Mouse (Mus musculus) neural tube, embryonic 13.5 days (tissue): ENCODE data around the gene Lias. TPM values are rescaled to one million over a fixed set of nuclear protein-coding genes. Genes with fewer than 3 reads are reported as not detected.

ENCODE experiments used
- ATAC-seq: fragments of 200-750 bp; cut with Nextera tagmentation; 2 replicates; pipeline ENCODE4 v1.8.0; 2017; ENCODE audit warnings: low read depth, mild to moderate bottlenecking, moderate TSS enrichment, moderate library complexity
- H3K27ac ChIP-seq: fragments of 300-500 bp; sonication (generic); replicated peaks from 2 replicates; pipeline ENCODE4 v1.5.1; 2015; ENCODE audit warnings: moderate library complexity, mild to moderate bottlenecking, inconsistent platforms
- H3K27me3 ChIP-seq: fragments of 300-500 bp; sonication (generic); 2 replicates; pipeline ENCODE4 v1.6.1; 2015; ENCODE audit warnings: mild to moderate bottlenecking, inconsistent platforms
- H3K36me3 ChIP-seq: fragments of 300-500 bp; sonication (generic); 2 replicates; pipeline ENCODE4 v1.6.1; 2015; ENCODE audit warnings: mild to moderate bottlenecking, inconsistent platforms
- H3K4me1 ChIP-seq: fragments of 300-500 bp; sonication (generic); replicated peaks from 2 replicates; pipeline ENCODE4 v1.6.1; 2015; ENCODE audit warnings: inconsistent platforms
- H3K4me2 ChIP-seq: fragments of 300-500 bp; sonication (generic); 2 replicates; pipeline ENCODE4 v1.6.1; 2015; ENCODE audit warnings: inconsistent platforms, mild to moderate bottlenecking, moderate library complexity
- H3K4me3 ChIP-seq: fragments of 300-500 bp; sonication (generic); 2 replicates; pipeline ENCODE4 v1.5.1; 2015; ENCODE audit warnings: mild to moderate bottlenecking, inconsistent platforms
- H3K9ac ChIP-seq: fragments of 300-500 bp; sonication (generic); 2 replicates; pipeline ENCODE4 v1.6.1; 2015; ENCODE audit warnings: moderate library complexity, mild to moderate bottlenecking, inconsistent platforms
- H3K9me3 ChIP-seq: fragments of 300-500 bp; sonication (generic); 2 replicates; pipeline ENCODE4 v1.6.1; 2016; ENCODE audit warnings: inconsistent platforms
- WGBS: fragments of 180-500 bp; shearing (Covaris S2); methylation state at CpG from one replicate; pipeline ENCODE4 v1.1.7; 2015; 5-methylcytosine and 5-hydroxymethylcytosine counted together
- polyA plus RNA-seq: library from polyadenylated mRNA; unstranded; fragments of >200 nt; fragmentation: Nextera tagmentation; extraction: Ambion mirVana; gene quantifications from 2 replicates; pipeline ENCODE4 v1.2.1, GENCODE M21; 2015

Gene Lias
- polyA plus RNA-seq, 1 experiment from 2014 or later, result 63.3 TPM

- Histone ChIP-seq H3K4me2 (no peak overlapping the region), H3K9me3 (no peaks in the 10 kb centered on the region), H3K27ac (no peak overlapping the region), H3K4me1 (no peaks in the 10 kb centered on the region), H3K27me3 (no peaks in the 10 kb centered on the region), H3K9ac (no peak overlapping the region), H3K4me3 (no peak overlapping the region), H3K36me3 (peaks cover 24% of the 10 kb centered on the region)
- whole genome bisulfite sequencing, result 71% methylated on average over 5 of the region's 5 CpGs
- ATAC-seq, result no peak
These were observed 66.5 kb downstream of the Lias start for GRCm38 (mm10) chr5:65457846-65458245.

- WGBS, result 93% methylated on average over 3 of the region's 3 CpGs
- Histone ChIP-seq H3K27ac (no peak overlapping the region), H3K4me2 (no peak overlapping the region), H3K27me3 (no peaks in the 10 kb centered on the region), H3K4me1 (no peaks in the 10 kb centered on the region), H3K36me3 (peaks cover 23% of the 10 kb centered on the region), H3K4me3 (no peak overlapping the region), H3K9ac (no peak overlapping the region), H3K9me3 (no peaks in the 10 kb centered on the region)
- no peak for ATAC-seq
These were observed 68.2 kb downstream of the Lias start for GRCm38 (mm10) chr5:65459454-65459853.

Other genes with a start within 250 kb of the Lias start
- 10.6 and 12.4 TPM in 2 replicates for gene Wdr19, start 191.8 kb upstream of the Lias start, polyA plus RNA-seq
- gene Rfc1, start 55.8 kb upstream of the Lias start, polyA plus RNA-seq, result 37.6 and 47.2 TPM in 2 replicates
- 0.13 and 0.18 TPM in 2 replicates for gene Klb, start 43.2 kb upstream of the Lias start, polyA plus RNA-seq
- 632 and 651 TPM in 2 replicates for gene Rpl9, start 53 bp upstream of the Lias start, polyA plus RNA-seq
- 47.1 and 56.8 TPM in 2 replicates for gene Ugdh, start 44.5 kb downstream of the Lias start, polyA plus RNA-seq
- gene Gm43552, start 101.3 kb downstream of the Lias start, polyA plus RNA-seq, result not detected in 2 replicates
- 185 and 191 TPM in 2 replicates for gene Smim14, start 145.7 kb downstream of the Lias start, polyA plus RNA-seq
- 204 and 218 TPM in 2 replicates for gene Ube2k, start 145.7 kb downstream of the Lias start, polyA plus RNA-seq